Mouse (Mus musculus) G1E (cell line): ENCODE results near the gene Chrm3.

ENCODE experiments used
- CTCF ChIP-seq: IDR thresholded peaks from 2 replicates; pipeline ENCODE4 v1.5.1; 2012; ENCODE audit warnings: low read depth, low read length, inconsistent platforms, mixed read lengths
- TAL1 ChIP-seq: conservative IDR thresholded peaks from 2 replicates; pipeline ENCODE4 v1.6.1; 2012; ENCODE audit warnings: low read depth, low read length, inconsistent platforms, mixed read lengths

DNA sequence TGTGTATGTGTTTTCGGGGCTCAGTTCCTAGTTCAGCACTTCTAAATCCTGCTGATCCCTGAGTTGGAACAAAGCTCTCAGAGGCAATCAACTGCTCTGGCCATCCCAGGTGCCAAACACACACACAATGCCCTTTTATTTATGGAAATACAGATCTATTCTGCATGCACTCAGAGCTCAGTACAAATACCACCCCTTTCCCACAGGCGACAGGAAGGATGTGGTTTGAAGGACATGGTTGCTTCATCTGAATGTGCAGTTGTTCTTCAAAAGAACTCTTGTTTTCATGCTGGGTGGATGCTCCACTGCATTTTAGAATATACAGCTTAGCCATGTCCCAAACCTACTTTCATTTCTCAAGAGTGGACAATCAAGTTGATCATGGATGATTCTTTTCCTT lies 294.9 kb downstream of the Chrm3 start:
- no peak for TF ChIP-seq CTCF
- TF ChIP-seq TAL1: no peak
